In the genomic region with DNA sequence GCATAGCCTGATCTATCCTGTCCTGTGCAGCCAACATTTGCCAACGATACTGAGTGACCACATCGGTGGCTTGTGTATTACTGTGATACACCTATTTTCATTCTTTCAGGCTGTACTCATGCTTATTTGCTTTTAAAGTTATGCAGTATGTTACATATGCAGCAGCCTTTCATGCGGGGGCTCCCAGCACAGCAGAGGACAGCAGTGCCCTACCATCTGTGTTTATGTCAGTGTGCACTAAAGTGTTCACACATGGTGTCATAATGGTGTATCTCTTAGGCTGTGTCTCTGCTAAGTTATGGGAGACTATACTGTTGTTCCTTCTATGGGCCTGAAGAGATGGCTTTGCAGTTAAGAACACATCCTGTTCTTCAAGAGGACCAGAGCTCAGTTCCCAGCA, we compare ENCODE assay signal across 26 mouse cellular contexts. TPM values are rescaled to one million over a fixed set of nuclear protein-coding genes. Genes with fewer than 3 reads are reported as not detected.
A peak's percentile ranks its signal among the peaks of the same experiment; 100 is the strongest.
DNase-seq lines count a peak whose midpoint lies in the region; ATAC-seq and TF ChIP-seq lines count a peak whose summit lies in the region.
"Had no signal": no experiment of that assay in that cellular context is flagged by ENCODE, and none has a peak within 500 bp of the region (broad histone marks: within the 10 kb centered on the region; RNA-seq: fewer than 3 reads in every experiment).

No protein-coding gene starts in this region.

- ATAC-seq in forebrain, embryonic 15.5 days (replicated peaks): peak; percentile 82; the same call in 1 of the 2 replicates
- ATAC-seq in forebrain, embryonic 11.5 days (replicated peaks; ENCODE audit: low FRiP score): no peak
- ATAC-seq: CD4-positive, CD25-positive, alpha-beta regulatory T cell, adult 4 months; hindbrain, postnatal 0 days; intestine, embryonic 16.5 days; midbrain, embryonic 15.5 days had no signal

- H3K27ac ChIP-seq in forebrain, embryonic 15.5 days (replicated peaks): no peak overlapping the region
- no peak overlapping the region for H3K27ac ChIP-seq in forebrain, embryonic 11.5 days (ENCODE audit: low read depth, low read length)
- H3K27ac ChIP-seq: embryonic facial prominence, embryonic 15.5 days; heart, embryonic 13.5 days; hindbrain, postnatal 0 days; layer of hippocampus, adult 2 months; limb, embryonic 15.5 days; liver, embryonic 14.5 days; midbrain, embryonic 15.5 days; neural tube, embryonic 12.5 days; stomach, postnatal 0 days had no signal

- WGBS in forebrain, embryonic 15.5 days: 90% methylated on average over 3 of the region's 3 CpGs
- WGBS in forebrain, embryonic 11.5 days: 94% methylated on average over 3 of the region's 3 CpGs

- no peak overlapping the region for H3K9ac ChIP-seq in forebrain, embryonic 15.5 days (replicated peaks)
- no peak overlapping the region for H3K9ac ChIP-seq in forebrain, embryonic 11.5 days (ENCODE audit: low read length)
- H3K9ac ChIP-seq: embryonic facial prominence, embryonic 15.5 days; heart, embryonic 13.5 days; limb, embryonic 15.5 days; liver, embryonic 14.5 days; lung, embryonic 14.5 days; midbrain, embryonic 15.5 days; neural tube, embryonic 12.5 days had no signal

- no peak for TF ChIP-seq CTCF in brain, embryonic 14.5 days (IDR thresholded peaks at IDR 0.05; ENCODE audit: borderline replicate concordance, extremely low read depth, insufficient read depth, insufficient read length)

- H3K36me3 ChIP-seq in forebrain, embryonic 15.5 days: no peaks in the 10 kb centered on the region
- no peaks in the 10 kb centered on the region for H3K36me3 ChIP-seq in forebrain, embryonic 11.5 days (ENCODE audit: control insufficient read depth, insufficient read depth, low read length)
- H3K36me3 ChIP-seq: embryonic facial prominence, embryonic 15.5 days; heart, embryonic 13.5 days; limb, embryonic 15.5 days; midbrain, embryonic 15.5 days; neural tube, embryonic 12.5 days had no signal

- DNase-seq in forebrain, embryonic 11.5 days (ENCODE audit: low spot score): no peak
- peak; percentile 6 to 15 for DNase-seq in left cerebral cortex, adult 18-20 months (ENCODE audit: low spot score in 2 of 2)
- DNase-seq in left cerebral cortex, adult 11 months (ENCODE audit: low spot score): no peak
- DNase-seq in brain, embryonic 14.5 days (ENCODE audit: low read depth): peak; percentile 34
- peak; percentile 9 for DNase-seq in right cerebral cortex, postnatal 25 days
- no peak for DNase-seq in thymus, postnatal 4 days
- DNase-seq: adrenal gland, postnatal 14 days; cerebellum, adult 9-10 months; heart, adult 18-20 months; heart, postnatal 14 days; kidney, adult 9 months; kidney, postnatal 14 days; lung, embryonic 14.5 days; lung, postnatal 4 days had no signal

- no peaks in the 10 kb centered on the region for H3K27me3 ChIP-seq in forebrain, embryonic 15.5 days
- no peaks in the 10 kb centered on the region for H3K27me3 ChIP-seq in forebrain, embryonic 11.5 days (ENCODE audit: control insufficient read depth, insufficient read depth, low read length)
- H3K27me3 ChIP-seq: embryonic facial prominence, embryonic 15.5 days; heart, embryonic 13.5 days; limb, embryonic 15.5 days; midbrain, embryonic 15.5 days; neural tube, embryonic 12.5 days had no signal

- no peaks in the 10 kb centered on the region for H3K4me1 ChIP-seq in forebrain, embryonic 15.5 days
- H3K4me1 ChIP-seq in forebrain, embryonic 11.5 days (replicated peaks; ENCODE audit: control insufficient read depth, insufficient read depth, low read length): no peaks in the 10 kb centered on the region
- H3K4me1 ChIP-seq: embryonic facial prominence, embryonic 15.5 days; heart, embryonic 13.5 days; limb, embryonic 15.5 days; midbrain, embryonic 15.5 days; neural tube, embryonic 12.5 days had no signal

- H3K9me3 ChIP-seq in forebrain, embryonic 15.5 days: no peaks in the 10 kb centered on the region
- no peaks in the 10 kb centered on the region for H3K9me3 ChIP-seq in forebrain, embryonic 11.5 days (ENCODE audit: control insufficient read depth, low read length)
- H3K9me3 ChIP-seq: embryonic facial prominence, embryonic 15.5 days; heart, embryonic 13.5 days; limb, embryonic 15.5 days; midbrain, embryonic 15.5 days; neural tube, embryonic 12.5 days had no signal

- H3K4me3 ChIP-seq in forebrain, embryonic 15.5 days: no peak overlapping the region
- no peak overlapping the region for H3K4me3 ChIP-seq in forebrain, embryonic 11.5 days (ENCODE audit: low read depth, low read length)
- H3K4me3 ChIP-seq: embryonic facial prominence, embryonic 15.5 days; heart, embryonic 13.5 days; layer of hippocampus, adult 2 months; limb, embryonic 15.5 days; midbrain, embryonic 15.5 days; neural tube, embryonic 12.5 days had no signal

- no peak overlapping the region for H3K4me2 ChIP-seq in forebrain, embryonic 15.5 days (replicated peaks)
- no peak overlapping the region for H3K4me2 ChIP-seq in forebrain, embryonic 11.5 days (ENCODE audit: low read depth, low read length, severe bottlenecking)
- H3K4me2 ChIP-seq: embryonic facial prominence, embryonic 15.5 days; heart, embryonic 13.5 days; limb, embryonic 15.5 days; lung, embryonic 14.5 days; midbrain, embryonic 15.5 days; neural tube, embryonic 12.5 days had no signal

- TF ChIP-seq POLR2A in brain, embryonic 14.5 days (IDR thresholded peaks at IDR 0.05; ENCODE audit: borderline replicate concordance, extremely low read depth, insufficient read depth, insufficient read length, poor library complexity, severe bottlenecking): no peak

RNA-seq across cellular contexts. Expression of a gene that starts 45.0 kb away (rescaled TPM):
- polyA plus RNA-seq in forebrain, embryonic 15.5 days (2015; fragmentation: Nextera tagmentation; extraction: Ambion mirVana): 8.0 and 8.2 TPM in 2 replicates
- polyA plus RNA-seq in forebrain, embryonic 11.5 days (2014; fragmentation: Nextera tagmentation; extraction: Ambion mirVana): 9.7 and 11.5 TPM in 2 replicates
- 10 to 100 TPM; 62.0 to 66.9 TPM for total RNA-seq in left cerebral cortex, adult 18-20 months (2021)
- 22.1 and 27.0 TPM in 2 replicates for polyA plus RNA-seq in brain, embryonic 14.5 days (2012; rRNA removed)

Comparison
In these comparisons a context has a peak if more than half of its experiments do, and no peak if none do; other contexts are left out.
1. DNase-seq: peak in left cerebral cortex, adult 18-20 months (2 of 2), brain, embryonic 14.5 days (single experiment) and right cerebral cortex, postnatal 25 days (single experiment); none in forebrain, embryonic 11.5 days (single experiment), left cerebral cortex, adult 11 months (single experiment) and thymus, postnatal 4 days (single experiment).